ENCODE assay signal across 13 mouse cellular contexts in genomic region chr17:46025927-46026668, GRCm38 (mm10). TPM values are rescaled to one million over a fixed set of nuclear protein-coding genes. Genes with fewer than 3 reads are reported as not detected.
DNase-seq lines count a peak whose midpoint lies in the region; ATAC-seq and TF ChIP-seq lines count a peak whose summit lies in the region.
"Had no signal": no experiment of that assay in that cellular context is flagged by ENCODE, and none has a peak within 500 bp of the region (broad histone marks: within the 10 kb centered on the region; RNA-seq: fewer than 3 reads in every experiment).

No protein-coding gene starts in this region.

- WGBS in hindbrain, embryonic 14.5 days = 91% methylated on average over 11 of the region's 11 CpGs
- 89% methylated on average over 11 of the region's 11 CpGs for WGBS in hindbrain, embryonic 11.5 days
- WGBS in neural tube, embryonic 13.5 days = 86% methylated on average over 11 of the region's 11 CpGs
- WGBS in intestine, postnatal 0 days = 65% methylated on average over 11 of the region's 11 CpGs
- WGBS in stomach, postnatal 0 days = 55% methylated on average over 11 of the region's 11 CpGs

- H3K4me3 ChIP-seq in hindbrain, embryonic 14.5 days (replicated peaks; ENCODE audit: low read length) = no peak overlapping the region
- no peak overlapping the region for H3K4me3 ChIP-seq in hindbrain, embryonic 11.5 days (ENCODE audit: low read depth, low read length)
- no peak overlapping the region for H3K4me3 ChIP-seq in neural tube, embryonic 13.5 days
- H3K4me3 ChIP-seq in intestine, postnatal 0 days (ENCODE audit: low read depth, low read length) = no peak overlapping the region
- H3K4me3 ChIP-seq in stomach, postnatal 0 days (ENCODE audit: low read depth, low read length) = no peak overlapping the region
- H3K4me3 ChIP-seq: layer of hippocampus, adult 2 months; limb, embryonic 15.5 days had no signal

- no peak for TF ChIP-seq EP300 in stomach, postnatal 0 days (optimal IDR thresholded peaks at IDR 0.05)

- no peak for ATAC-seq in hindbrain, embryonic 14.5 days (ENCODE audit: low FRiP score)
- no peak for ATAC-seq in hindbrain, embryonic 11.5 days (ENCODE audit: low FRiP score)
- no peak for ATAC-seq in neural tube, embryonic 13.5 days (ENCODE audit: low read depth)
- no peak for ATAC-seq in intestine, postnatal 0 days
- no peak for ATAC-seq in stomach, postnatal 0 days (ENCODE audit: low FRiP score, low TSS enrichment)
- ATAC-seq: CD4-positive, CD25-positive, alpha-beta regulatory T cell, adult 4 months had no signal

- no peak overlapping the region for H3K9ac ChIP-seq in hindbrain, embryonic 14.5 days
- no peak overlapping the region; the same call in 1 of the 2 replicates for H3K9ac ChIP-seq in hindbrain, embryonic 11.5 days (ENCODE audit: low read depth, low read length)
- no peak overlapping the region for H3K9ac ChIP-seq in neural tube, embryonic 13.5 days
- no peak overlapping the region for H3K9ac ChIP-seq in intestine, postnatal 0 days (ENCODE audit: low read depth, low read length)
- H3K9ac ChIP-seq in stomach, postnatal 0 days (ENCODE audit: low read length) = no peak overlapping the region
- H3K9ac ChIP-seq: forebrain, embryonic 12.5 days; limb, embryonic 15.5 days had no signal

- H3K27ac ChIP-seq in hindbrain, embryonic 14.5 days = no peak overlapping the region
- H3K27ac ChIP-seq in hindbrain, embryonic 11.5 days (ENCODE audit: low read depth, low read length) = no peak overlapping the region
- no peak overlapping the region for H3K27ac ChIP-seq in neural tube, embryonic 13.5 days (replicated peaks)
- no peak overlapping the region for H3K27ac ChIP-seq in intestine, postnatal 0 days (ENCODE audit: low read depth, low read length)
- H3K27ac ChIP-seq in stomach, postnatal 0 days (replicated peaks) = peak overlapping the region; percentile 45; the same call in 1 of the 2 replicates

- DNase-seq in hindbrain, embryonic 14.5 days (ENCODE audit: low spot score) = no peak
- no peak for DNase-seq in hindbrain, embryonic 11.5 days (ENCODE audit: low spot score)
- no peak for DNase-seq in neural tube, embryonic 10.5 days (ENCODE audit: extremely low spot score, low spot score)
- DNase-seq in stomach, postnatal 0 days (ENCODE audit: low spot score) = peak; percentile 45
- no peak for DNase-seq in right cerebral cortex, postnatal 14 days
- no peak for DNase-seq in right cerebral cortex, postnatal 25 days
- DNase-seq: retina, postnatal 1 day had no signal

- peaks cover 41% of the 10 kb centered on the region for H3K36me3 ChIP-seq in hindbrain, embryonic 14.5 days (replicated peaks; ENCODE audit: control insufficient read depth, insufficient read depth)
- peaks cover 13% of the 10 kb centered on the region; the same call in 1 of the 2 replicates for H3K36me3 ChIP-seq in hindbrain, embryonic 11.5 days (ENCODE audit: control insufficient read depth, insufficient read depth, low read length)
- H3K36me3 ChIP-seq in neural tube, embryonic 13.5 days = peaks cover 41% of the 10 kb centered on the region
- peaks cover 56% of the 10 kb centered on the region for H3K36me3 ChIP-seq in intestine, postnatal 0 days (ENCODE audit: control insufficient read depth, insufficient read depth)
- peaks cover 29% of the 10 kb centered on the region for H3K36me3 ChIP-seq in stomach, postnatal 0 days (ENCODE audit: control insufficient read depth, insufficient read depth, low read length)

- H3K9me3 ChIP-seq in hindbrain, embryonic 14.5 days (ENCODE audit: control insufficient read depth, low read length) = no peaks in the 10 kb centered on the region
- H3K9me3 ChIP-seq in hindbrain, embryonic 11.5 days (ENCODE audit: control insufficient read depth, low read length) = no peaks in the 10 kb centered on the region
- no peaks in the 10 kb centered on the region for H3K9me3 ChIP-seq in neural tube, embryonic 13.5 days
- H3K9me3 ChIP-seq in intestine, postnatal 0 days (ENCODE audit: control insufficient read depth) = no peaks in the 10 kb centered on the region
- H3K9me3 ChIP-seq in stomach, postnatal 0 days (ENCODE audit: control insufficient read depth, low read length) = no peaks in the 10 kb centered on the region
- H3K9me3 ChIP-seq: forebrain, embryonic 12.5 days; limb, embryonic 15.5 days had no signal

- H3K4me2 ChIP-seq in hindbrain, embryonic 14.5 days (replicated peaks) = 0 out of 2 replicates have a peak overlapping the region, but pooled peaks have one; percentile 85
- H3K4me2 ChIP-seq in hindbrain, embryonic 11.5 days (replicated peaks; ENCODE audit: low read depth, low read length) = no peak overlapping the region
- 0 out of 2 replicates have a peak overlapping the region, but pooled peaks have one; percentile 88 for H3K4me2 ChIP-seq in neural tube, embryonic 13.5 days
- peak overlapping the region; percentile 83 for H3K4me2 ChIP-seq in intestine, postnatal 0 days (replicated peaks; ENCODE audit: low read depth)
- peak overlapping the region; percentile 9; the same call in 1 of the 2 replicates for H3K4me2 ChIP-seq in stomach, postnatal 0 days (replicated peaks; ENCODE audit: low read depth)

- peaks cover 43% of the 10 kb centered on the region for H3K4me1 ChIP-seq in hindbrain, embryonic 14.5 days (replicated peaks; ENCODE audit: control insufficient read depth, insufficient read depth, low read length)
- peaks cover 19% of the 10 kb centered on the region for H3K4me1 ChIP-seq in hindbrain, embryonic 11.5 days (replicated peaks; ENCODE audit: control insufficient read depth, insufficient read depth, low read length)
- peaks cover 44% of the 10 kb centered on the region for H3K4me1 ChIP-seq in neural tube, embryonic 13.5 days (replicated peaks)
- peaks cover 5% of the 10 kb centered on the region for H3K4me1 ChIP-seq in intestine, postnatal 0 days (replicated peaks; ENCODE audit: control insufficient read depth, insufficient read depth, low read length)
- H3K4me1 ChIP-seq in stomach, postnatal 0 days (replicated peaks; ENCODE audit: control insufficient read depth, insufficient read depth) = peaks cover 20% of the 10 kb centered on the region

- TF ChIP-seq CTCF in intestine, postnatal 0 days (IDR thresholded peaks at IDR 0.05; ENCODE audit: low read depth) = no peak
- TF ChIP-seq CTCF in stomach, postnatal 0 days (IDR thresholded peaks at IDR 0.05; ENCODE audit: low read depth) = no peak

- H3K27me3 ChIP-seq in hindbrain, embryonic 14.5 days (ENCODE audit: control insufficient read depth, insufficient read depth, low read length) = no peaks in the 10 kb centered on the region
- H3K27me3 ChIP-seq in hindbrain, embryonic 11.5 days (ENCODE audit: control insufficient read depth, insufficient read depth, low read length) = no peaks in the 10 kb centered on the region
- no peaks in the 10 kb centered on the region for H3K27me3 ChIP-seq in neural tube, embryonic 13.5 days
- no peaks in the 10 kb centered on the region for H3K27me3 ChIP-seq in intestine, postnatal 0 days (replicated peaks; ENCODE audit: control insufficient read depth, insufficient read depth, low read length)
- H3K27me3 ChIP-seq in stomach, postnatal 0 days (ENCODE audit: control insufficient read depth, insufficient read depth, low read length) = no peaks in the 10 kb centered on the region
- H3K27me3 ChIP-seq: forebrain, embryonic 12.5 days; limb, embryonic 15.5 days had no signal

RNA-seq across cellular contexts. Expression of gene Vegfa, which starts 6.1 kb away (rescaled TPM):
- polyA plus RNA-seq in hindbrain, embryonic 14.5 days (2014; fragmentation: Nextera tagmentation; extraction: Ambion mirVana) = 4.1 and 6.5 TPM in 2 replicates
- polyA plus RNA-seq in hindbrain, embryonic 11.5 days (2014; fragmentation: Nextera tagmentation; extraction: Ambion mirVana) = 2.6 and 6.2 TPM in 2 replicates
- 2.6 and 3.0 TPM in 2 replicates for polyA plus RNA-seq in neural tube, embryonic 13.5 days (2015; fragmentation: Nextera tagmentation; extraction: Ambion mirVana)
- 5.9 and 8.2 TPM in 2 replicates for polyA plus RNA-seq in intestine, postnatal 0 days (2015; fragmentation: Nextera tagmentation; extraction: Ambion mirVana)
- 2.4 and 3.1 TPM in 2 replicates for polyA plus RNA-seq in stomach, postnatal 0 days (2015; fragmentation: Nextera tagmentation; extraction: Ambion mirVana)
- polyA plus RNA-seq: CD4-positive, CD25-positive, alpha-beta regulatory T cell, adult 4 months had no signal
